Mouse (Mus musculus) urinary bladder, adult 18-20 months (tissue): ENCODE measurements around the gene Tnfaip8l1.

Experiments
- DNase-seq, 2 experiments: peaks; one replicate each; pipeline ENCODE4 v3.0.0; 2022; ENCODE audit warnings: low spot score in 2 of 2, mixed read lengths in 2 of 2

The Tnfaip8l1 gene

DNA sequence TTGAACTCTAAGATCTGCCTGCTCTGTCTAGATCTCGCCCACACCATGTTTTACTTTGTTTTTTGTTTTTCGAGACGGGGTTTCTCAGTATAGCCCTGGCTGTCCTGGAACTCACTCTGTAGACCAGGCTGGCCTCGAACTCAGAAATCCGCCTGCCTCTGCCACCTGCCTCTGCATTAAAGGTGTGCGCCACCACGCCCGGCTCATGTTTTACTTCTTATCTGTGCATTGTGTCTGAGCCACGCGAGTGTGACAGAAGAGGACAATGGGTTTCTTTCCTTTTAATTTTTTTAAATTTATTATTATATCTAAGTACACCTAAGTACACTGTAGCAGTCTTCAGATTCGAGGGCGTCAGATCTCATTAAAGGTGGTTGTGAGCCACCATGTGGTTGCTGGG lies 57.0 kb downstream of the Tnfaip8l1 start:
- no peak for DNase-seq

DNA sequence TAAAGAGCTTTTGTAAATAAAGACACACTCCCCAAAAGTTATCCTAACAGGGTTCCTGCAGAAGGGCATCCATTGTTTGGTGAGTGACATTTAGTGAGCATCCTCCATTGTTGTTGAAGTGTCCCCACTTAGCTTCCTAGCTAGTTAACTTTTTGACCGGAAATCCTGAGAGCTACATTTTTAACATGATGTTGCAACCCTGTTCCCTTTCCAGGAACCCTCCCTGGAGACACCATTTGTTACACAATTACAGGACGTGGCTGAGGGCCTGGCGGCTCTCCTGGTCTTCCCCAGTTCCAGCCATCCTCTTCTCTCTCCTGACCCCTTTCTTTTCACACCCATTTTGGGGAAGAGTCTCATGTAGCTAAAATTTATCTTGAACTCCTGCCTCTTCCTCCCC lies 57.5 kb downstream of the Tnfaip8l1 start:
- DNase-seq: peak in 1 of 2 experiments; percentile 57
